Mouse (Mus musculus) limb, embryonic 11.5 days (tissue): Measurements from ENCODE around the gene Dcdc2c. TPM values are rescaled to one million over a fixed set of nuclear protein-coding genes. Genes with fewer than 3 reads are reported as not detected.

Source experiments
- polyA plus RNA-seq: library from polyadenylated mRNA; unstranded; fragments of >200 nt; fragmentation: Nextera tagmentation; extraction: Ambion mirVana; gene quantifications from 2 replicates; pipeline ENCODE4 v1.2.1, GENCODE M21; 2014

The Dcdc2c gene
- polyA plus RNA-seq, 1 experiment from 2014 or later = not detected

Other genes starting within 250 kb of the Dcdc2c start
- not detected in 2 replicates for gene Allc, start 30.1 kb upstream of the Dcdc2c start, polyA plus RNA-seq
- gene Colec11, start 71.0 kb upstream of the Dcdc2c start, polyA plus RNA-seq = 0.21 and 0.24 TPM in 2 replicates
- gene Rps7, start 83.6 kb upstream of the Dcdc2c start, polyA plus RNA-seq = 822 and 864 TPM in 2 replicates
- gene Rnaseh1, start 97.2 kb upstream of the Dcdc2c start, polyA plus RNA-seq = 32.5 and 33.7 TPM in 2 replicates
- gene Adi1, start 122.8 kb upstream of the Dcdc2c start, polyA plus RNA-seq = 71.1 and 72.1 TPM in 2 replicates
- 37.6 and 42.5 TPM in 2 replicates for gene Trappc12, start 198.1 kb upstream of the Dcdc2c start, polyA plus RNA-seq
- gene Eipr1, start 199.4 kb upstream of the Dcdc2c start, polyA plus RNA-seq = 30.9 and 37.7 TPM in 2 replicates